Mouse (Mus musculus) liver, embryonic 12.5 days (tissue): Measurements from ENCODE around the gene Ier5l. TPM values are rescaled to one million over a fixed set of nuclear protein-coding genes. Genes with fewer than 3 reads are reported as not detected.

Experiments used
- ATAC-seq: fragments of 200-750 bp; cut with Nextera tagmentation; 2 replicates; pipeline ENCODE4 v1.8.0; 2017; ENCODE audit warnings: moderate number of reproducible peaks, mild to moderate bottlenecking, moderate library complexity
- H3K27ac ChIP-seq: fragments of 300-500 bp; sonication (generic); 2 replicates; pipeline ENCODE4 v1.5.1; 2016; ENCODE audit warnings: mild to moderate bottlenecking
- H3K27me3 ChIP-seq: fragments of 300-500 bp; sonication (generic); replicated peaks from 2 replicates; pipeline ENCODE4 v1.6.1; 2016; ENCODE audit warnings: mild to moderate bottlenecking, moderate library complexity
- H3K36me3 ChIP-seq: fragments of 300-500 bp; sonication (generic); 2 replicates; pipeline ENCODE4 v1.6.1; 2016; ENCODE audit warnings: mild to moderate bottlenecking, moderate library complexity
- H3K4me1 ChIP-seq: fragments of 300-500 bp; sonication (generic); 2 replicates; pipeline ENCODE4 v1.6.1; 2016
- H3K4me2 ChIP-seq: fragments of 300-500 bp; sonication (generic); 2 replicates; pipeline ENCODE4 v1.6.1; 2016; ENCODE audit warnings: mild to moderate bottlenecking, moderate library complexity
- H3K4me3 ChIP-seq: fragments of 300-500 bp; sonication (generic); 2 replicates; pipeline ENCODE4 v1.5.1; 2016; ENCODE audit warnings: mild to moderate bottlenecking, moderate library complexity
- H3K9ac ChIP-seq: fragments of 300-500 bp; sonication (generic); 2 replicates; pipeline ENCODE4 v1.6.1; 2016; ENCODE audit warnings: mild to moderate bottlenecking, moderate library complexity
- H3K9me3 ChIP-seq: fragments of 300-500 bp; sonication (generic); replicated peaks from 2 replicates; pipeline ENCODE4 v1.6.1; 2016; ENCODE audit warnings: mild to moderate bottlenecking, moderate library complexity
- WGBS: fragments of 180-500 bp; shearing (Covaris S2); methylation state at CpG from one replicate; pipeline ENCODE4 v1.1.7; 2016; ENCODE audit not compliant: insufficient replicate concordance; 5-methylcytosine and 5-hydroxymethylcytosine counted together
- polyA plus RNA-seq: library from polyadenylated mRNA; unstranded; fragments of >200 nt; fragmentation: Nextera tagmentation; extraction: Ambion mirVana; gene quantifications from 2 replicates; pipeline ENCODE4 v1.2.1, GENCODE M21; 2016

The Ier5l gene
- polyA plus RNA-seq, 1 experiment from 2014 or later, result 0.44 TPM

DNA sequence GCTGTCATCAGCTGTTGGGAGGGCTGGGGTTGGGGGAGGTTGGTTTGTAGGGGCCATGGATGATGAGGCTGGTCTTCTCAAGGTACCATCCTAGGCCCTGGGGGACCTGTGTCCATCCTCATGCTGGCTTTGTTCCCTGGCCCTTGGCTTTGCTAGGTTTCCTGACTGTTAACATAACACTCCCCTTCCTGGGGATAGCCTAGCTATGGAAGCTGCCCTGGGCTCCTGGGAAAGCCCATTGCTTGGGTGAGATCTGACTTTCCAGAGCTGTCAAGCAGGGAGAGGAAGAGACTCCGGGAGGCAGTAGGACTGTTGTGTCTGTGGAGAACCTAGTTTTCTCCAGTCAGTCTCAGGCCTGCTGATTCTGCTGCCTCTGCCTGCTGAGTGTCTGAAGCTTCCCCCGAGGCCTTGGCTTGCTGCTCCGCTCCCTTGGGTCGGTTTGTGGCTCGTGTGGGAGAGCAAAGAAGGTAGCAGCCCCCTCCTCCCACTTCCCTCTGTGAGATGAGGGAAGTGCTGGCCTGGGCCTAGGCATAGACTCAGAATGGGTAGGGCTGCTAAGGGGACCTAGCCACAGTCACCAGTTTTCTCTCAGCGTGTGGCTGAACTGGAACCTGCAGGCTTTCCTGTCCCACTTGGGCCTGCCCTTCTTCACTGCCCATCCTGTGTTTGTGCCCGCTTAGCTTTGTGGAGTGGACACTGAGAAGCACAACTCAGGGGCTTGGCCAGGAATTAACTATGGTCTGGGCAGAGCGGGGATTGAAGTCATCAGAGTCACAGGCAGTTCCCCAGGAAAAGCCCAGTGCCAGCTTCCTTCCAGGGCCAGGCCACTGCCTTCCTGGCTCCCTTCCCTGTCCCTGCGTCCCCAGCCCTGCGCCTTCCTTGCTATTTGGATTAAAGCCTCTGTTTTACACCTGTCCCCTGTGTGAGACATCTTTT is 26.9 kb downstream of the Ier5l start:
- peak overlapping the region; percentile 36; the same call in 1 of the 2 replicates for H3K27ac ChIP-seq
- peaks cover 45% of the 10 kb centered on the region for H3K4me1 ChIP-seq
- H3K9ac ChIP-seq, result no peak overlapping the region
- no peak for ATAC-seq
- peaks cover 99% of the 10 kb centered on the region for H3K36me3 ChIP-seq
- H3K27me3 ChIP-seq, result no peaks in the 10 kb centered on the region
- 67% methylated on average over 10 of the region's 10 CpGs for WGBS
- no peak overlapping the region for H3K4me3 ChIP-seq
- H3K9me3 ChIP-seq, result 0 out of 2 replicates have a peak, but pooled peaks cover 4% of the 10 kb centered on the region
- H3K4me2 ChIP-seq, result no peak overlapping the region

DNA sequence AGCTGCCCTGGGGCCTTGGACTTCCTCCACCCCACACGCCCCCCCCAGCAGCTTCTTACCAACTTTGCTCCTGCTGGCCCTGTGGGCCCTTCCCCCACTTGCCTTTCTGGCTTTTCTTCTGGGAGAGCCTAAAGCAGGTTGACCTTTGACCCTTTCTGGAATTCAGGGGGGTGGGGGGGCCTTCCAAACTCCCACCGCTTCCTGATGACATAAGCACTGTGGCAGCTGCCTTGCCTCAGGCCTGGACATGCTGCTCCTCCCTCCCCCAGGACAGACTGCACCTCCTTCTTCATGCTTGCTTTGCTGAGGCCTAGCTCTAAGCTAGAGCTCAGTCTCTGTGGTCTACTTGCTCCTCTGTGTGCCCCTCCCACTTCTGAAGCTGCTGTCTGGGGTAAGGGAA is 28.7 kb downstream of the Ier5l start:
- H3K36me3 ChIP-seq, result peaks cover 99% of the 10 kb centered on the region
- H3K4me3 ChIP-seq, result no peak overlapping the region
- peak overlapping the region; percentile 71 for H3K27ac ChIP-seq
- no peak for ATAC-seq
- no peak overlapping the region for H3K4me2 ChIP-seq
- no peak overlapping the region for H3K9ac ChIP-seq
- WGBS, result 72% methylated on average over 2 of the region's 2 CpGs
- H3K9me3 ChIP-seq, result 0 out of 2 replicates have a peak, but pooled peaks cover 4% of the 10 kb centered on the region
- H3K27me3 ChIP-seq, result no peaks in the 10 kb centered on the region
- H3K4me1 ChIP-seq, result peaks cover 62% of the 10 kb centered on the region

DNA sequence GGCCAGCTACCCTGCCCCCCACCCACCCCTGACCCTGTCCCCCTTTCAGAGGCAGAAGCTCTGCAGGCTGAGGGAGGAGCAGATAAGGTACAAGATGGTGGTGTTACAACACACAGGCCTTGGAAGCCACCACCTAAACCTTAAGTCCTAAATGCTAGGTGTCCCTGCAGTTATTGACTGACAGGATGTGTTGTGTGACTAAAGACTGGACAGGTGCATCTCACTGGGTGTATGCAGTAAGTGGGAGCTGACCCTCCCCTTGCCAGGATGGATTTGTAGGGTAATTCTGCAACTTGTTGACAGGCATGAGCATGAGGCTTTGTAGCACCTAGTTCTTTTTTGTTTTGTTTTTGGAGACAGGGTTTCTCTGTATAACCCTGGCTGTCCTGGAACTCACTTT is 29.6 kb downstream of the Ier5l start:
- no peak for ATAC-seq
- no peak overlapping the region for H3K4me2 ChIP-seq
- H3K36me3 ChIP-seq, result peaks cover 99% of the 10 kb centered on the region
- peaks cover 70% of the 10 kb centered on the region for H3K4me1 ChIP-seq
- no peaks in the 10 kb centered on the region for H3K27me3 ChIP-seq
- H3K9me3 ChIP-seq, result no peaks in the 10 kb centered on the region
- peak overlapping the region; percentile 56; the same call in 1 of the 2 replicates for H3K27ac ChIP-seq
- no peak overlapping the region for H3K9ac ChIP-seq
- no peak overlapping the region for H3K4me3 ChIP-seq

DNA sequence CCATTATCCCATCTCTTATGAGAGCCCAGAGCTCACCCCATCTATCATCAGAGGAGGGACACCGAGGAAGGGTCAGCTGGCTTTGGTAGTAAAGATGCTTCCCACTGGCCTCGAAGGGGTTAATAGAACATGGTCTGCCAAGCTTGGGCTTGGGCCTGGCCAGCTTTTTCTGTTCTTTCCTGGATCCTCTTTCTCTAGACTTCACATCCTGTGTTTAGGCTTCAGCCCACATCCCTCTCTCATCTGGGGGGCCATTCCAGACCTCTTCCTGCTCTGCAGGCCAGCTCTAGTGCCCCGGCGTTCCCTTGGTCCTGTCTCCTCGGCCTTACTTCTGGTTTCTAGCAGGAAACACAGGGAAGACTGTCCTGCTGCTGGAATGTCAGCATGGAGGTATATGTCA is 30.0 kb downstream of the Ier5l start:
- no peak overlapping the region for H3K4me2 ChIP-seq
- peaks cover 70% of the 10 kb centered on the region for H3K4me1 ChIP-seq
- 72% methylated on average over 5 of the region's 5 CpGs for WGBS
- H3K9me3 ChIP-seq, result no peaks in the 10 kb centered on the region
- H3K27me3 ChIP-seq, result no peaks in the 10 kb centered on the region
- H3K4me3 ChIP-seq, result no peak overlapping the region
- peaks cover 99% of the 10 kb centered on the region for H3K36me3 ChIP-seq
- peak overlapping the region; percentile 56; the same call in 1 of the 2 replicates for H3K27ac ChIP-seq
- no peak for ATAC-seq
- no peak overlapping the region for H3K9ac ChIP-seq

GRCm38 (mm10) chr2:30443281-30443680 is 30.7 kb downstream of the Ier5l start:
- WGBS, result 71% methylated on average over 4 of the region's 4 CpGs
- no peaks in the 10 kb centered on the region for H3K9me3 ChIP-seq
- no peaks in the 10 kb centered on the region for H3K27me3 ChIP-seq
- H3K27ac ChIP-seq, result no peak overlapping the region; the same call in 1 of the 2 replicates
- H3K4me1 ChIP-seq, result peaks cover 70% of the 10 kb centered on the region
- ATAC-seq, result no peak
- peaks cover 99% of the 10 kb centered on the region for H3K36me3 ChIP-seq
- no peak overlapping the region for H3K4me2 ChIP-seq
- H3K9ac ChIP-seq, result no peak overlapping the region
- H3K4me3 ChIP-seq, result no peak overlapping the region

DNA sequence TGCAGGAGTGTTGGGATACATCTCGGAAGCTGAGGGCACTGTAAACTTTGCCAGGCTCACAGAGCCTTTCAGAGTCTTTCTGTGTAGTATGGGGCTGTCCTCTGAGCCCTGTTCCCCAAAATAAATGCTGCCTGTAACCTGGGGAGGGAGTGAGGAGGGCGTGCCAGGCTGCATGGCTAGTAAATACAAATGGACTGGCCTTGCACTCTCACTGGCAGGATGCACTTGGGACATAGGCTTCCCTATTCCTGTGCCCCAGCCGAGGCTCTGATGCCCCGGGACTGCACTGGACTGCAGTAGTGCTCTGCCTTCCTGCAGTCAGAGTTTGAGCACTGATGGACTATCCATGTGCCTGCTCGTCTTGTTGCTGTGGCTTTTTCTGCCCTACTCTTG is 31.5 kb downstream of the Ier5l start:
- peaks cover 70% of the 10 kb centered on the region for H3K4me1 ChIP-seq
- peak overlapping the region; percentile 21; the same call in 1 of the 2 replicates for H3K4me3 ChIP-seq
- WGBS, result 71% methylated on average over 5 of the region's 5 CpGs
- H3K4me2 ChIP-seq, result peak overlapping the region; percentile 38
- H3K9ac ChIP-seq, result peak overlapping the region; percentile 39; the same call in 1 of the 2 replicates
- peaks cover 99% of the 10 kb centered on the region for H3K36me3 ChIP-seq
- H3K27me3 ChIP-seq, result no peaks in the 10 kb centered on the region
- no peaks in the 10 kb centered on the region for H3K9me3 ChIP-seq
- ATAC-seq, result no peak
- H3K27ac ChIP-seq, result peak overlapping the region; percentile 82

GRCm38 (mm10) chr2:30441518-30442497 is 32.2 kb downstream of the Ier5l start:
- 44% methylated on average over 15 of the region's 15 CpGs for WGBS
- Histone ChIP-seq H3K36me3 (peaks cover 99% of the 10 kb centered on the region), H3K4me3 (peak overlapping the region; percentile 21; the same call in 1 of the 2 replicates)

GRCm38 (mm10) chr2:30440701-30441517 is 33.1 kb downstream of the Ier5l start:
- H3K4me2 ChIP-seq, result peak overlapping the region; percentile 38
- H3K36me3 ChIP-seq, result peaks cover 99% of the 10 kb centered on the region
- H3K9me3 ChIP-seq, result no peaks in the 10 kb centered on the region
- peaks cover 65% of the 10 kb centered on the region for H3K4me1 ChIP-seq
- H3K9ac ChIP-seq, result peak overlapping the region; percentile 39; the same call in 1 of the 2 replicates
- H3K4me3 ChIP-seq, result no peak overlapping the region
- no peaks in the 10 kb centered on the region for H3K27me3 ChIP-seq
- 27% methylated on average over 12 of the region's 12 CpGs for WGBS
- H3K27ac ChIP-seq, result peak overlapping the region; percentile 82
- ATAC-seq, result peak; percentile 30; the same call in 1 of the 2 replicates

More at GRCm38 (mm10) chr2:30441518-30442497, 32.2 kb downstream of the Ier5l start:
- H3K4me2 ChIP-seq, result peak overlapping the region; percentile 38
- peak overlapping the region; percentile 39 for H3K9ac ChIP-seq
- H3K27me3 ChIP-seq, result no peaks in the 10 kb centered on the region
- H3K27ac ChIP-seq, result peak overlapping the region; percentile 82
- no peak for ATAC-seq
- H3K9me3 ChIP-seq, result no peaks in the 10 kb centered on the region
- peaks cover 70% of the 10 kb centered on the region for H3K4me1 ChIP-seq

DNA sequence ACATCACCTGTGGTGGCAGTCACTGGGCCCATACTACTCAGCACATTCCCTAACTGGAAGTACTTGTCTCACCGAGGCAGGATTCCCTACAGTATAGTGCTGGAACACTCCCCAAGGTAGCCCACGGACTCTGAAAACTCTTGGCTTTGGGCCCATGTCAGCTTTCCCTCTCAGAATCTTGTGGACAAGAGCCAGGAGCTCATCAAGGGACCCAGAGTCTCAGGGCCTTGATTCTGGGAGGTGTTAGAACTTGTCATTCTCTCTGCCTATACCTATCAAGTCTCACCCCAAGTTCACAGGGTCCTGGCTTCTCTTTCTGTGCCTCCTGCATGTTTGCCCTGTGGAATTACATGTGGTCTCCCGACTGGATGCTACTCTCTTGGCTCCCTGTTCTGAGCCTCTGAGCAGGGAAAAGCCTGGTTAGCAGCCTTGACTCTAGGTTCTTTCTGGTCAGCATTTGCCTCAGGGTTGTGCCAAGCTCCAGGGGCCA is 33.8 kb downstream of the Ier5l start:
- ATAC-seq, result no peak
- Histone ChIP-seq H3K27me3 (no peaks in the 10 kb centered on the region), H3K36me3 (peaks cover 99% of the 10 kb centered on the region), H3K4me2 (no peak overlapping the region), H3K4me3 (no peak overlapping the region), H3K27ac (peak overlapping the region; percentile 82), H3K9me3 (no peaks in the 10 kb centered on the region), H3K4me1 (peaks cover 65% of the 10 kb centered on the region), H3K9ac (peak overlapping the region; percentile 15; the same call in 1 of the 2 replicates)
- 71% methylated on average over 3 of the region's 3 CpGs for WGBS

DNA sequence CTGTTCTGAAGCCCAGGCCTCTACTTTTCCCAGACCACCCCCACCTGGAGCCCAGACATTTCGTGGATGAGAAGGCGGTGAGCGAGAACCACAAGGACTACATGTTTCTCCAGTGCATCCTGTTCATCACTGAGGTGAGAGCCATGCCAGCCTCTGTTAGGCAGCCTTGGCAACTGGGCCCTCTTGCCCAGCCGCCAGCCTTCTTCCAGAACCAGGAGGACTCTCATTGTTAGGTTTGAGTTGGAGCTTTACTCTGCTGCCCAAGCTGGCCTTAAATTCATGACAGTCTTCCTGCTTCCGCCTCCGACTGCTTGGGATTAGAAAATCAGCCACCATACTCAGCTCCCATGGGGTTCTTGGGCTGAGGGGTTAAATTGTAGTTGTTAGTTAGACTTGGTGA is 34.4 kb downstream of the Ier5l start:
- H3K4me2 ChIP-seq, result no peak overlapping the region
- H3K27ac ChIP-seq, result peak overlapping the region; percentile 82
- H3K9ac ChIP-seq, result no peak overlapping the region
- peaks cover 65% of the 10 kb centered on the region for H3K4me1 ChIP-seq
- no peaks in the 10 kb centered on the region for H3K9me3 ChIP-seq
- H3K27me3 ChIP-seq, result no peaks in the 10 kb centered on the region
- no peak overlapping the region for H3K4me3 ChIP-seq
- 88% methylated on average over 6 of the region's 6 CpGs for WGBS
- no peak for ATAC-seq
- peaks cover 99% of the 10 kb centered on the region for H3K36me3 ChIP-seq

DNA sequence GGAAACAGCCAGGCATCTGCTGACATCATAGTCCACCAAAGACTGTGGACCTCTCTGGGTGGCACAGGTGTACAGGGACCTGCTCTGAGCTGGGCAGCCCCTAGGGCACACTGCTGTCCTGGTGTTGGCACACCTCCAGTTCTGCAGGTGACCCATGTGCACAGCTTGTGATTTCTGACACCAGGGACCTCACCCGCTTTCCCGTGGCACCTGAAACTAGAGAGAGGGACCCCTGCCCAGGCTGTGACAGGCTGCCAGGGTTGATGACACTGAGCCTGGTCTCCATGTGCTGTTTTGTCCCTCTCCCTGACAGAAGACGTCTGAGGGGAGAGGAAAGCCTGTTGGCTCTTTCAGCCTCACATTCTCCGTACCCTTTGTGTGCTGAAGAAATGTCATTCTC is 36.2 kb downstream of the Ier5l start:
- H3K27ac ChIP-seq, result no peak overlapping the region
- no peaks in the 10 kb centered on the region for H3K9me3 ChIP-seq
- H3K4me3 ChIP-seq, result no peak overlapping the region
- H3K36me3 ChIP-seq, result peaks cover 99% of the 10 kb centered on the region
- peaks cover 58% of the 10 kb centered on the region for H3K4me1 ChIP-seq
- 76% methylated on average over 4 of the region's 4 CpGs for WGBS
- no peak for ATAC-seq
- no peaks in the 10 kb centered on the region for H3K27me3 ChIP-seq
- H3K9ac ChIP-seq, result no peak overlapping the region
- H3K4me2 ChIP-seq, result no peak overlapping the region
